Mouse (Mus musculus) heart, postnatal 0 days (tissue): Measurements from ENCODE around the gene Hsp90ab1. TPM values are rescaled to one million over a fixed set of nuclear protein-coding genes. Genes with fewer than 3 reads are reported as not detected.
A peak's percentile ranks its signal among the peaks of the same experiment; 100 is the strongest.

Source experiments
- ATAC-seq: fragments of 200-750 bp; cut with Nextera tagmentation; 2 replicates; pipeline ENCODE4 v1.8.0; 2017; ENCODE audit warnings: low read depth, moderate number of reproducible peaks, moderate library complexity; ENCODE audit not compliant: insufficient read depth
- DNase-seq: peaks from one replicate; pipeline ENCODE4 v3.0.0-alpha.2; 2016; ENCODE audit warnings: low spot score
- H3K27ac ChIP-seq: fragments of 300-500 bp; sonication (generic); 2 replicates; pipeline ENCODE4 v1.5.1; 2014; ENCODE audit warnings: low read depth, mild to moderate bottlenecking
- H3K27me3 ChIP-seq: fragments of 300-500 bp; sonication (generic); 2 replicates; pipeline ENCODE4 v1.6.1; 2014; ENCODE audit warnings: low read length, mixed read lengths; ENCODE audit not compliant: control insufficient read depth, insufficient read depth
- H3K36me3 ChIP-seq: fragments of 300-500 bp; sonication (generic); replicated peaks from 2 replicates; pipeline ENCODE4 v1.6.1; 2014; ENCODE audit warnings: low read length, mixed read lengths; ENCODE audit not compliant: control insufficient read depth, insufficient read depth
- H3K4me1 ChIP-seq: fragments of 300-500 bp; sonication (generic); 2 replicates; pipeline ENCODE4 v1.6.1; 2014; ENCODE audit warnings: antibody characterized with exemption; ENCODE audit not compliant: control insufficient read depth, insufficient read depth
- H3K4me2 ChIP-seq: fragments of 300-500 bp; sonication (generic); 2 replicates; pipeline ENCODE4 v1.6.1; 2014; ENCODE audit warnings: low read depth, mild to moderate bottlenecking, low read length, moderate library complexity
- H3K4me3 ChIP-seq: fragments of 300-500 bp; sonication (generic); 2 replicates; pipeline ENCODE4 v1.5.1; 2014; ENCODE audit warnings: low read depth, low read length
- H3K9ac ChIP-seq: fragments of 300-500 bp; sonication (generic); replicated peaks from 2 replicates; pipeline ENCODE4 v1.6.1; 2014; ENCODE audit warnings: low read depth, low read length, mixed read lengths
- H3K9me3 ChIP-seq: fragments of 300-500 bp; sonication (generic); replicated peaks from 2 replicates; pipeline ENCODE4 v1.6.1; 2016; ENCODE audit warnings: low read length; ENCODE audit not compliant: control insufficient read depth
- CTCF ChIP-seq: IDR thresholded peaks from 2 replicates; pipeline ENCODE4 v1.5.1; 2016; ENCODE audit warnings: antibody characterized with exemption, control low read depth, low read depth
- EP300 ChIP-seq: IDR thresholded peaks from 2 replicates; pipeline ENCODE4 v1.6.1; 2016; ENCODE audit warnings: antibody characterized with exemption, low read depth
- WGBS: fragments of 180-500 bp; shearing (Covaris S2); extraction: QIAGEN DNeasy Blood & Tissue Kit; methylation state at CpG from one replicate; pipeline ENCODE4 v1.1.7; 2014; 5-methylcytosine and 5-hydroxymethylcytosine counted together
- polyA plus RNA-seq: library from polyadenylated mRNA; unstranded; fragments of >200 nt; fragmentation: Nextera tagmentation; extraction: Ambion mirVana; gene quantifications from 2 replicates; pipeline ENCODE4 v1.2.1, GENCODE M21; 2015
- total RNA-seq: library from RNA; depleted of rRNA; stranded (reverse); fragments of >200 nt; gene quantifications from 2 replicates; pipeline ENCODE4 v1.2.3, GENCODE M21; 2014; ENCODE audit warnings: low replicate concordance

Hsp90ab1 gene
- total and polyA plus RNA-seq, 2 experiments from 2014 or later = 716 to 756 TPM

DNA sequence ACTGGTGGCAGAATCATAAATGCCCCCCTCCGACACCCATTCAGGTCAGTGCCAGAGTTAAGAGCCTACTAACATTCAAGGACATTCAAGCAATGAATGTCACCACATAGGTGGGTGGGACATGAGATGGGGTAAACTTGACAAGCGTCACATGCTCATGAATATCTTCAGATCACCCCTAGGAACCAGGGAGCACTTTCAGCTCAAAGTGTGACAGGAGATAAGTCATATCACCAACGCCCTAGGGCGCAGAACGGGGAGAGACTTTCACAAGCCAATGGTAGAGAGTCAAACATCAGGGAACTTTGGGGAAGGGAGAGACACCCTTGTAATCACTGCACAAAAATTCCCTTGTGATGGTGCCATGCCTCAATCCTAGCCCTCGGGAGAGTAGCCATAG, 9.1 kb upstream of the Hsp90ab1 start:
- Histone ChIP-seq H3K9ac (no peak overlapping the region), H3K36me3 (peaks cover 8% of the 10 kb centered on the region), H3K4me3 (no peak overlapping the region), H3K4me2 (no peak overlapping the region), H3K9me3 (no peaks in the 10 kb centered on the region), H3K27ac (no peak overlapping the region), H3K27me3 (no peaks in the 10 kb centered on the region), H3K4me1 (peaks cover 32% of the 10 kb centered on the region; the same call in 1 of the 2 replicates)
- 70% methylated on average over 6 of the region's 6 CpGs for WGBS
- ATAC-seq (no peak), DNase-seq (no peak)
- TF ChIP-seq EP300 (no peak), CTCF (no peak)

DNA sequence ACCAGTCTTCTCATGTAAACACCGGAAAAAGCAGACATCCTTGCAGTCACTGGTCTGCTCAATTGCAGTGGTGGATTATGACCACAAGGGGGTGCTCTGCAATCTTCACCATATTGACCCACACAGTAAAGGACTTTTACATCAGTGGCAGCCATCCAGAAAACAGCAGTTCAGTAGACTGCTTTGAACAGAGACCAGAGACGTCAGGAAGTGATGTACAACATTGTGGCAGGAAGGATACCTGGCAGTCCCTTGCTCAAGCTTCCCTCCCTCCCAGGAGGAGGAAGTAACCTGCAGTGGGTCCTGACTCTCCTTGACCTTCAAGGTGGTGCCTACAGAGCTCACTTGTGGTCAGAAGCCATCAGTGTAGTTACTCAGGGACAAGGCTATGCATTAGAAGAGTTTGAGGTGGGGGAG, 8.5 kb upstream of the Hsp90ab1 start:
- Histone ChIP-seq H3K27ac (peak overlapping the region; percentile 58), H3K4me2 (no peak overlapping the region), H3K36me3 (peaks cover 2% of the 10 kb centered on the region; the same call in 1 of the 2 replicates), H3K9ac (no peak overlapping the region), H3K9me3 (no peaks in the 10 kb centered on the region), H3K27me3 (no peaks in the 10 kb centered on the region), H3K4me3 (no peak overlapping the region), H3K4me1 (peaks cover 32% of the 10 kb centered on the region; the same call in 1 of the 2 replicates)
- ATAC-seq (peak; percentile 9; the same call in 1 of the 2 replicates), DNase-seq (peak; percentile 90)
- 1% methylated on average over 2 of the region's 2 CpGs for WGBS
- no peak for TF ChIP-seq EP300
- TF ChIP-seq CTCF = peak; percentile 93

DNA sequence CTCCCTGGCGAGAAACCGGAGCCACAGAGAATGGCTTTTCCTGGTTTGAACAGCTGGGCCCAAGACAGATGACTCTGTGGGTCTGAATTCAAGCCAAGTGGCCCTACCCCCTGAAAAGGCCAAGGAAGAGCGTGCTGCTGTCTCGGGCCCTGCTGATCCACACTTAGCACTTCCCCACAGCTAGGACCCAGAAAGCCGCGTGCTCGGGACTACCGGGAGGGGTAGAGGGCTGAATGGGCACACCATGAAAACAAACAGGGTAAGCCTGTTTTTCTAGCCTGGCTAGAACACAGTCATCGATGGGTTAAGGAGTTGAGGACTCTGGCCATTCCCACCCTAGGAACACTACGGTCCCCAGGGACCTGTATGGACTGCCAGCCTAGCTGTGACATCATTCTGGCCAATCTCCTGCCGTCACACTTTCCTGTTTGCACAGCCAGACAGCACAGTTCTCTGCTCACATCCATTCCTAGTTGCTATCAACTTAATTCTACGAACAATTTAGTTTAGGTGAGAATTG, 7.9 kb upstream of the Hsp90ab1 start:
- no peak overlapping the region for H3K9ac ChIP-seq
- TF ChIP-seq CTCF (no peak), EP300 (no peak)

DNA sequence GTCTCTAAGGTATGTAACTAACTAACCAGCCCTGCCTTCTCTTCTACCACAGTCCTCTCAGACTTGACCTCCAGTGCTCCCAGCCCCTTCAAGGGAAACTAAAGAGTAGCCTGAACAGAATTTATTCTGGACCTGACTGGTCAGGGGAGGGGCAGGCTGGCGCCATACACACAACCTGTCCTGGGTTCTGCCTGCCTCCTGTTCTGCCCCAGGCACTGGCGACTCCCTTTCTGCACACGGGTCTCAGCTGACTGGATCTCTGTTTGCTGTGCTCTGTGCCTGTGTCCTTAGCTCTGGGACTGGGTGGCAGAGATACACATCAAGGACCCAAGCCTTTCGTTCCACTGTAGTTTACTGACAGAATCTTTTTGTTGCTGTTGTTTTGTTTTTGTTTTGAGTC, 6.5 kb upstream of the Hsp90ab1 start:
- no peak overlapping the region for H3K27ac ChIP-seq
- H3K4me2 ChIP-seq = no peak overlapping the region
- H3K4me1 ChIP-seq = peaks cover 23% of the 10 kb centered on the region; the same call in 1 of the 2 replicates
- 83% methylated on average over 4 of the region's 4 CpGs for WGBS
- no peaks in the 10 kb centered on the region for H3K27me3 ChIP-seq
- H3K36me3 ChIP-seq = no peaks in the 10 kb centered on the region
- TF ChIP-seq EP300 = no peak
- TF ChIP-seq CTCF = no peak
- ATAC-seq = no peak
- no peak overlapping the region for H3K4me3 ChIP-seq
- no peak overlapping the region for H3K9ac ChIP-seq
- H3K9me3 ChIP-seq = no peaks in the 10 kb centered on the region
- DNase-seq = no peak

More for the DNA sequence above, 7.9 kb upstream of the Hsp90ab1 start:
- 39% methylated on average over 12 of the region's 12 CpGs for WGBS
- Histone ChIP-seq H3K9me3 (no peaks in the 10 kb centered on the region), H3K27me3 (no peaks in the 10 kb centered on the region), H3K27ac (peak overlapping the region; percentile 58), H3K4me3 (no peak overlapping the region), H3K4me2 (no peak overlapping the region), H3K36me3 (no peaks in the 10 kb centered on the region), H3K4me1 (peaks cover 28% of the 10 kb centered on the region; the same call in 1 of the 2 replicates)
- ATAC-seq (0 out of 2 replicates have a peak, but pooled peaks have one; percentile 12), DNase-seq (no peak)

DNA sequence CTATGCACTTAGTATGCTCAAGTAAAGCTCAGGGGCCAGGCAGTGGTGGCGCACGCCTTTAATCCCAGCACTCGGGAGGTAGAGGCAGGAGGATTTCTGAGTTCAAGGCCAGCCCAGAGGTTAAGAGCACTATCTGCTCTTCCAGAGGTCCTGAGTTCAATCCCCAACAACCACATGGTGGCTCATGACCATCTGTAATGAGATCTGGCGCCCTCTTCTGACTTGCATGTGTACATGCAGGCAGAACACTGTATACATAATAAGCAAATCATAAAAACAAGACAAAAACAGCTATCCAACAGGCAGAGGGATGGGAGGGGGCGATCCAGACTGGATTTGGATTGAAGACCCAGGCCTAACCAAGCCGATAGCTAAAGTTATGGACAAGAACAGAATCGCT, 5.8 kb upstream of the Hsp90ab1 start:
- no peak overlapping the region for H3K4me3 ChIP-seq
- WGBS = 74% methylated on average over 7 of the region's 7 CpGs
- TF ChIP-seq CTCF (peak; percentile 59), EP300 (no peak)
- DNase-seq = no peak
- peak overlapping the region; percentile 82 for H3K27ac ChIP-seq
- no peak overlapping the region for H3K9ac ChIP-seq
- no peaks in the 10 kb centered on the region for H3K36me3 ChIP-seq
- no peaks in the 10 kb centered on the region for H3K27me3 ChIP-seq
- no peak for ATAC-seq
- no peaks in the 10 kb centered on the region for H3K9me3 ChIP-seq
- H3K4me1 ChIP-seq = peaks cover 20% of the 10 kb centered on the region; the same call in 1 of the 2 replicates
- H3K4me2 ChIP-seq = no peak overlapping the region

DNA sequence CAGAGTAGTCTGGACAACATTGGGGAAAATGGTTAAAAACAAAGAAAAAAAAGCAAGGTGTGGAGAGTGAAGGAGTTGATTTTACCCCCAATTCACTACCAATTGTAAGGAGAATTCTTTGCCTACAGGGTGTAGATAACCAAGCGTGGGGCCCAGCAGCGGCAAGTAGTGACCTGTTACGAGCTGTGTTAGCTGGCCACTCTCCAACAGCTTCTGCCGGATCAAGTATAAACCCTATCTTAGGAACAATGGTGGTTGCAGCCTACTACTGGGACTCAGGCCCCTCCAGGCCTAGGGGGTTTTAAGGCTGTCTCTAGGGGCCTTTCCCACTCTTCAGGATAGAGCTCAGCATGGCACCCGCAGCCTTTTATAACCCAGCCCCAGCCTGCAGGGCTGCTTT, 5.2 kb upstream of the Hsp90ab1 start:
- Histone ChIP-seq H3K9ac (0 out of 2 replicates have a peak overlapping the region, but pooled peaks have one; percentile 29), H3K4me3 (no peak overlapping the region), H3K27me3 (no peaks in the 10 kb centered on the region), H3K9me3 (no peaks in the 10 kb centered on the region), H3K27ac (peak overlapping the region; percentile 82), H3K36me3 (no peaks in the 10 kb centered on the region), H3K4me2 (no peak overlapping the region; the same call in 1 of the 2 replicates), H3K4me1 (peaks cover 20% of the 10 kb centered on the region; the same call in 1 of the 2 replicates)
- no peak for TF ChIP-seq CTCF
- TF ChIP-seq EP300 = no peak
- ATAC-seq (no peak), DNase-seq (no peak)
- 17% methylated on average over 5 of the region's 5 CpGs for WGBS
